Mouse (Mus musculus): ENCODE results near the gene Tsen34. TPM values are rescaled to one million over a fixed set of nuclear protein-coding genes. Genes with fewer than 3 reads are reported as not detected.
"Not testable (repeated sequence)": the region's sequence is repeated elsewhere in the genome, so short reads cannot be mapped to it uniquely, and the experiment has no call there.

Tsen34 gene
- total and polyA plus RNA-seq, 2 experiments from 2014 or later = 170 to 303 TPM

DNA sequence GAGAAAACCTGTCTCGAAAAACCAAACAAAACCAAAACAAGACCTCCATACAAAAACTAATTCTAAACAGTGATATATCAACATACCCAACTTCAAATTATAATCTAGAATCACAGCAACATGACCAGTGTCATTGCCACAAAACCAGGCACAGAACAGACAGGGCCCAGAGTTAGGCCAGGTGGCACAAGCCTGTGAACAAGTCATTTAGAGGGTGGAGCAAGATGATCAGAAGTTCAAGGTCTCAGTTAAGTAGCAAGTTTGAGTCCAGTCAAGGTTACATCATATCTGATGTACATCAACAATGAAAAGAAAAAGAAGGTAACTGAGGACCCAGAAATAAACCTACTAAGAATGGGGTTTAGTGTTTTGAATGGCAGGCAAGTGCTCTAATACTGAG, 16.3 kb downstream of the Tsen34 start:
- no peak for ATAC-seq (ENCODE audit: insufficient read depth, low read depth)
- Histone ChIP-seq H3K4me2 (ENCODE audit: low read depth, low read length) (no peak overlapping the region), H3K9ac (replicated peaks; ENCODE audit: low read depth, low read length) (no peak overlapping the region), H3K9me3 (replicated peaks; ENCODE audit: control insufficient read depth, low read length) (no peaks in the 10 kb centered on the region), H3K4me3 (ENCODE audit: low read depth, low read length) (no peak overlapping the region), H3K4me1 (ENCODE audit: control insufficient read depth, insufficient read depth) (peaks cover 16% of the 10 kb centered on the region), H3K27ac (ENCODE audit: low read depth) (no peak overlapping the region), H3K36me3 (replicated peaks; ENCODE audit: control insufficient read depth, insufficient read depth, low read length) (peaks cover 23% of the 10 kb centered on the region), H3K27me3 (ENCODE audit: control insufficient read depth, insufficient read depth, low read length) (no peaks in the 10 kb centered on the region)
- 73% methylated on average over 1 of the region's 1 CpGs for WGBS
- no peak for DNase-seq (ENCODE audit: low spot score)
- no peak for TF ChIP-seq EP300 (IDR thresholded peaks at IDR 0.05; ENCODE audit: low read depth)
- no peak for TF ChIP-seq CTCF (IDR thresholded peaks at IDR 0.05; ENCODE audit: low read depth)

DNA sequence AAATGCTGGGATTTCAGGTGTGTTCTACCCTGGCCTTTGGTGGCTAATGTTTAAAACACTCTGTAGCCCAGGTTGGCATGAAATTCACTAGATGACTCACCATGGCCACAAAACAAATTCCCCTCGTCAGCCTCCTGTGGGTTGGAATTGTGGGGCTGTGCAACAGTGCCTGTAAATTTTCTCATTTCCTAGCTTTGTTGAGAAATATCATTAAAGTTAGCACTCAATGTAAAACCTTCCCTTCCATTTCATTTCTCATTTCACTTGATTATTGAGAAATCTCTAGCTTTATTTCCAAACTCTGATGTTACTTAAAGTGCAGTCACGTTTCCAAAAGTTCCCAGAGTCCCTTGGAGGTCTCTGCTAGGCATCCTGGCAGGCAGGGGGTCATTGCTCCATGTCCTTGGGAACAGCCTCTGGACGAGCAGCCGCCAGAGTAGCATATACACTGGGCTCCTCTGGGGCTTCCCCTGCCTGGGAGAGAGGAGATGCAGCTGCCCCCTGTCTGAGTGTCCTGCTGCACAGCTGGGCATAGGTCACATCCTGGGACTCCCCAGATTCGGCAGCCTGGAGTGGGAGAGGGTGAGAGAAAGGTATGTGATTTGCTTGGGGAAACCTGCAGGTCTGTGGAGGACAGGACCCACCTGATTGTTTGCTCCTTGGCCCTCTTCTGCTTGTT, 19.7 kb downstream of the Tsen34 start:
- TF ChIP-seq CTCF (IDR thresholded peaks at IDR 0.05; ENCODE audit: low read depth) (no peak), EP300 (IDR thresholded peaks at IDR 0.05; ENCODE audit: low read depth) (no peak)
- H3K9me3 ChIP-seq (replicated peaks; ENCODE audit: control insufficient read depth, low read length) = no peaks in the 10 kb centered on the region
- no peak overlapping the region for H3K4me3 ChIP-seq (ENCODE audit: low read depth, low read length)
- no peak overlapping the region for H3K9ac ChIP-seq (replicated peaks; ENCODE audit: low read depth, low read length)
- no peak overlapping the region for H3K4me2 ChIP-seq (ENCODE audit: low read depth, low read length)
- DNase-seq (ENCODE audit: low spot score) (no peak), ATAC-seq (ENCODE audit: insufficient read depth, low read depth) (no peak)
- no peak overlapping the region for H3K27ac ChIP-seq (ENCODE audit: low read depth)
- no peaks in the 10 kb centered on the region for H3K4me1 ChIP-seq (ENCODE audit: control insufficient read depth, insufficient read depth)
- no peaks in the 10 kb centered on the region for H3K27me3 ChIP-seq (ENCODE audit: control insufficient read depth, insufficient read depth, low read length)
- peaks cover 8% of the 10 kb centered on the region; the same call in 1 of the 2 replicates for H3K36me3 ChIP-seq (replicated peaks; ENCODE audit: control insufficient read depth, insufficient read depth, low read length)
- 27% methylated on average over 5 of the region's 5 CpGs for WGBS

DNA sequence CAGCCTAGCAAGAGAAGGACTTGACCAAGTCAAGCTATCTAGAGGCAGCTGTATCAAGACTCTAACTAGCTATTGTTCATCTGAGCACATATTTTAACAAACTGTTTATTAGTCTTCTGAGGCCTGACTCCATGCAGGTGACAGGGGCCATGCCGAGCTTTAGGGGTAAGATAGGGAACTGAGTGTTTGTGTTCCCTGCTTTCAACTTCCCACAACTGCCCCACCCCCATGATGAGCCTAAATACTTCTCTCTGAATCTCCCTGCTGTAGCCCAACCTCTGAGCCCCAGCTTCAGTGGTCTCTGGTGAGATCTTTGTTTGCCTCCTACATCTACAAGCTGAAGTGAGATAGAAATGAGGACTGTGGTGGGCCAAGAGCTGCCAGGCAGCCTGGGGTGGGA, 22.6 kb downstream of the Tsen34 start:
- ATAC-seq (ENCODE audit: insufficient read depth, low read depth) (no peak), DNase-seq (ENCODE audit: low spot score) (no peak)
- no peaks in the 10 kb centered on the region for H3K9me3 ChIP-seq (replicated peaks; ENCODE audit: control insufficient read depth, low read length)
- no peaks in the 10 kb centered on the region for H3K36me3 ChIP-seq (replicated peaks; ENCODE audit: control insufficient read depth, insufficient read depth, low read length)
- no peaks in the 10 kb centered on the region for H3K4me1 ChIP-seq (ENCODE audit: control insufficient read depth, insufficient read depth)
- H3K27me3 ChIP-seq (ENCODE audit: control insufficient read depth, insufficient read depth, low read length) = no peaks in the 10 kb centered on the region
- TF ChIP-seq EP300 (IDR thresholded peaks at IDR 0.05; ENCODE audit: low read depth) (no peak), CTCF (IDR thresholded peaks at IDR 0.05; ENCODE audit: low read depth) (no peak)
- H3K4me2 ChIP-seq (ENCODE audit: low read depth, low read length) = no peak overlapping the region
- no peak overlapping the region for H3K9ac ChIP-seq (replicated peaks; ENCODE audit: low read depth, low read length)
- WGBS = 25% methylated on average over 1 of the region's 1 CpGs
- no peak overlapping the region for H3K27ac ChIP-seq (ENCODE audit: low read depth)
- H3K4me3 ChIP-seq (ENCODE audit: low read depth, low read length) = no peak overlapping the region

DNA sequence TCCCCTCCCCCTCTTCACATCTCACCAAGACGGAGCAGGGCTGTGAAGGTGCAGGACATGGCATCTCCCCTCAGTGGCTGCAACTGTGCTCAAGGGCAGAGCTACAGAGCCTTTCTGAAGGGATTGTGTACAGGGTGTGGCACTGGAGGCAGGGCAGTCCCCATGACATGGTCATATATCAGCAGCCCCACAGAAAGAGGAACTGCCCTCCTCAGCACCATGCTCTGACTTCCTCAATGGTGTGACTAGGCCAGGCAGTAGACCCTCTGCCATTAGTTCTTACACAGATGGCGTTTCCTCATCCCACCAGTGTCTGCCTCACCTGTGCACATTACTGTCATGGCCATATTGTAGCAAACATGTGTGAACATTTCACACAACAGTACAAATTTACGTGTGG, 27.6 kb downstream of the Tsen34 start, which contains the start of gene Pirb:
Gene Pirb (minus strand): TSS at position 124 of the 400 bp plus-strand sequence.
- H3K9me3 ChIP-seq (replicated peaks; ENCODE audit: control insufficient read depth, low read length); H3K36me3 ChIP-seq (replicated peaks; ENCODE audit: control insufficient read depth, insufficient read depth, low read length); DNase-seq (ENCODE audit: low spot score); H3K27ac ChIP-seq (ENCODE audit: low read depth); H3K9ac ChIP-seq (replicated peaks; ENCODE audit: low read depth, low read length); H3K4me1 ChIP-seq (ENCODE audit: control insufficient read depth, insufficient read depth); H3K4me3 ChIP-seq (ENCODE audit: low read depth, low read length); H3K27me3 ChIP-seq (ENCODE audit: control insufficient read depth, insufficient read depth, low read length); H3K4me2 ChIP-seq (ENCODE audit: low read depth, low read length); ATAC-seq (ENCODE audit: insufficient read depth, low read depth): not testable (repeated sequence)
- 40% methylated on average over 1 of the region's 3 CpGs for WGBS

DNA sequence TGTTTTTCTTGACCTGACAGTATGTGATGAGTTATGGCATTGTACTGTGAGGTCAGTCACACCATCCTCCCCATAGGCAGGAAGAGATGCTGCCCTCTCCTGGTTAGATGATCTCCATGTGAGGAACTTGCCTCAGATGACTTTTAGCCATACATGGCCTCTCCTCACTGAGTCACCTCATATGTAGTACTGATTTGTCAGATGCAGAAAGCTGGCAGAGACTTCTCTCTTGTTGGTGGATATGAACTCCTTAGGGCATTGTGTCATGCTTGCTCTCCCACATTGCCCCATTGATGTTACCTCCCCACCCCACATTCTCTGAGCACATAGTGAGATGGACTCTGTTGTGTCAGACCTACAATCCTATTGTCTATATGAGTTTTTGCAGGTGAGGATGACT, 32.8 kb downstream of the Tsen34 start:
- H3K9me3 ChIP-seq (replicated peaks; ENCODE audit: control insufficient read depth, low read length); ATAC-seq (ENCODE audit: insufficient read depth, low read depth); H3K4me1 ChIP-seq (ENCODE audit: control insufficient read depth, insufficient read depth); DNase-seq (ENCODE audit: low spot score); H3K9ac ChIP-seq (replicated peaks; ENCODE audit: low read depth, low read length); H3K4me3 ChIP-seq (ENCODE audit: low read depth, low read length); H3K4me2 ChIP-seq (ENCODE audit: low read depth, low read length); H3K27ac ChIP-seq (ENCODE audit: low read depth); H3K36me3 ChIP-seq (replicated peaks; ENCODE audit: control insufficient read depth, insufficient read depth, low read length); H3K27me3 ChIP-seq (ENCODE audit: control insufficient read depth, insufficient read depth, low read length): not testable (repeated sequence)

DNA sequence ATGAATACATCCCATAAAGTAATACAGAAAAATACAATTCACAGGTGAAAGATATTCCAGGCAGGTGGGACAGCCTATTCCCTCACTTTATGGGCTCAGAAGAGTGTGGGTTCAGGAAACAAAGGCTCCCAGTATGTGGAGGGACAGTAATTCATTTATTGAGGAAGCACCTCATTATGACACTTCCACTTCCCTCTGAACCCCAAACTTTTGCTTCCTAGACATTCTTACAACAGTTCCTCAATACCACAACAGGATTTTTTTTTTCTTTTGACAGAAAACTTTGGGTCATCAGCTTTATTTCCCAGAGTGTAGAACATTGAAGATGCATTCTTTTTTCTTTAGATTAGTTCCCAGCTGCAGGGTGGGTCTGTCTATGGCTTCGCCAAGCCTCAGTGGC, 40.0 kb downstream of the Tsen34 start:
- H3K9me3 ChIP-seq (replicated peaks; ENCODE audit: control insufficient read depth, low read length); H3K4me3 ChIP-seq (ENCODE audit: low read depth, low read length); ATAC-seq (ENCODE audit: insufficient read depth, low read depth); H3K4me2 ChIP-seq (ENCODE audit: low read depth, low read length); H3K27ac ChIP-seq (ENCODE audit: low read depth); DNase-seq (ENCODE audit: low spot score); H3K36me3 ChIP-seq (replicated peaks; ENCODE audit: control insufficient read depth, insufficient read depth, low read length); H3K27me3 ChIP-seq (ENCODE audit: control insufficient read depth, insufficient read depth, low read length); H3K4me1 ChIP-seq (ENCODE audit: control insufficient read depth, insufficient read depth); H3K9ac ChIP-seq (replicated peaks; ENCODE audit: low read depth, low read length): not testable (repeated sequence)
- WGBS = no CpG with 5 or more reads among the region's 1 CpGs

Small RNA genes lying within 50 kb of the gene (microRNA-seq; reads per million reads assigned to microRNA genes)
- gene Mir3572 = 7.3 reads per million, percentile 26 among the genes with 10 or more reads in this experiment

Other genes starting within 250 kb of the Tsen34 start
- 3.6 TPM in 1 of 2 replicates, not detected in the other for gene Tarm1, start 190.2 kb upstream of the Tsen34 start, total RNA-seq (2014; rRNA removed; ENCODE audit: low replicate concordance)
- 0.10 TPM in 1 of 2 replicates, not detected in the other for gene Tarm1, start 190.2 kb upstream of the Tsen34 start, polyA plus RNA-seq (2015; fragmentation: Nextera tagmentation; extraction: Ambion mirVana)
- gene Oscar, start 76.7 kb upstream of the Tsen34 start, total RNA-seq (2014; rRNA removed; ENCODE audit: low replicate concordance) = 0.19 TPM in 1 of 2 replicates, not detected in the other
- gene Oscar, start 76.7 kb upstream of the Tsen34 start, polyA plus RNA-seq (2015; fragmentation: Nextera tagmentation; extraction: Ambion mirVana) = 0.25 and 0.37 TPM in 2 replicates
- gene Ndufa3, start 75.5 kb upstream of the Tsen34 start, total RNA-seq (2014; rRNA removed; ENCODE audit: low replicate concordance) = 915 and 1,160 TPM in 2 replicates
- 1,410 and 1,523 TPM in 2 replicates for gene Ndufa3, start 75.5 kb upstream of the Tsen34 start, polyA plus RNA-seq (2015; fragmentation: Nextera tagmentation; extraction: Ambion mirVana)
- gene Tfpt, start 62.9 kb upstream of the Tsen34 start, total RNA-seq (2014; rRNA removed; ENCODE audit: low replicate concordance) = 3.1 and 21.0 TPM in 2 replicates
- gene Tfpt, start 62.9 kb upstream of the Tsen34 start, polyA plus RNA-seq (2015; fragmentation: Nextera tagmentation; extraction: Ambion mirVana) = 14.2 and 16.0 TPM in 2 replicates
- 32.2 and 47.9 TPM in 2 replicates for gene Prpf31, start 62.9 kb upstream of the Tsen34 start, total RNA-seq (2014; rRNA removed; ENCODE audit: low replicate concordance)
- 35.3 and 41.5 TPM in 2 replicates for gene Prpf31, start 62.9 kb upstream of the Tsen34 start, polyA plus RNA-seq (2015; fragmentation: Nextera tagmentation; extraction: Ambion mirVana)
- gene Cnot3, start 47.6 kb upstream of the Tsen34 start, total RNA-seq (2014; rRNA removed; ENCODE audit: low replicate concordance) = 7.5 and 16.8 TPM in 2 replicates
- gene Cnot3, start 47.6 kb upstream of the Tsen34 start, polyA plus RNA-seq (2015; fragmentation: Nextera tagmentation; extraction: Ambion mirVana) = 15.9 and 19.4 TPM in 2 replicates
- gene Leng1, start 27.0 kb upstream of the Tsen34 start, total RNA-seq (2014; rRNA removed; ENCODE audit: low replicate concordance) = 6.0 and 11.9 TPM in 2 replicates
- gene Leng1, start 27.0 kb upstream of the Tsen34 start, polyA plus RNA-seq (2015; fragmentation: Nextera tagmentation; extraction: Ambion mirVana) = 23.9 and 25.4 TPM in 2 replicates
- gene Tmc4, start 15.3 kb upstream of the Tsen34 start, total RNA-seq (2014; rRNA removed; ENCODE audit: low replicate concordance) = 0.31 and 0.99 TPM in 2 replicates
- 2.3 and 3.2 TPM in 2 replicates for gene Tmc4, start 15.3 kb upstream of the Tsen34 start, polyA plus RNA-seq (2015; fragmentation: Nextera tagmentation; extraction: Ambion mirVana)
- 33.7 and 48.4 TPM in 2 replicates for gene Mboat7, start 660 bp downstream of the Tsen34 start, total RNA-seq (2014; rRNA removed; ENCODE audit: low replicate concordance)
- 19.6 and 20.3 TPM in 2 replicates for gene Mboat7, start 660 bp downstream of the Tsen34 start, polyA plus RNA-seq (2015; fragmentation: Nextera tagmentation; extraction: Ambion mirVana)
- gene Rps9, start 11.1 kb downstream of the Tsen34 start, total RNA-seq (2014; rRNA removed; ENCODE audit: low replicate concordance) = 785 and 888 TPM in 2 replicates
- 816 and 864 TPM in 2 replicates for gene Rps9, start 11.1 kb downstream of the Tsen34 start, polyA plus RNA-seq (2015; fragmentation: Nextera tagmentation; extraction: Ambion mirVana)
- 0.81 and 5.5 TPM in 2 replicates for gene Pirb, start 27.5 kb downstream of the Tsen34 start, total RNA-seq (2014; rRNA removed; ENCODE audit: low replicate concordance)
- gene Pirb, start 27.5 kb downstream of the Tsen34 start, polyA plus RNA-seq (2015; fragmentation: Nextera tagmentation; extraction: Ambion mirVana) = 0.72 and 0.73 TPM in 2 replicates
- gene Gm15448, start 132.8 kb downstream of the Tsen34 start, total RNA-seq (2014; rRNA removed; ENCODE audit: low replicate concordance) = not detected in 2 replicates
- gene Gm15448, start 132.8 kb downstream of the Tsen34 start, polyA plus RNA-seq (2015; fragmentation: Nextera tagmentation; extraction: Ambion mirVana) = not detected in 2 replicates
- not detected in 2 replicates for gene Pira2, start 152.2 kb downstream of the Tsen34 start, total RNA-seq (2014; rRNA removed; ENCODE audit: low replicate concordance)
- 0.10 and 0.11 TPM in 2 replicates for gene Pira2, start 152.2 kb downstream of the Tsen34 start, polyA plus RNA-seq (2015; fragmentation: Nextera tagmentation; extraction: Ambion mirVana)
- 1.2 and 1.3 TPM in 2 replicates for gene Gm14548, start 205.3 kb downstream of the Tsen34 start, total RNA-seq (2014; rRNA removed; ENCODE audit: low replicate concordance)
- 0.05 and 0.07 TPM in 2 replicates for gene Gm14548, start 205.3 kb downstream of the Tsen34 start, polyA plus RNA-seq (2015; fragmentation: Nextera tagmentation; extraction: Ambion mirVana)
- 0.12 TPM in 1 of 2 replicates, not detected in the other for gene Lilra6, start 222.6 kb downstream of the Tsen34 start, total RNA-seq (2014; rRNA removed; ENCODE audit: low replicate concordance)
- gene Lilra6, start 222.6 kb downstream of the Tsen34 start, polyA plus RNA-seq (2015; fragmentation: Nextera tagmentation; extraction: Ambion mirVana) = 0.08 and 0.14 TPM in 2 replicates